Mouse (Mus musculus) heart, embryonic 13.5 days (tissue): ENCODE data around the gene Abcc2. TPM values are rescaled to one million over a fixed set of nuclear protein-coding genes. Genes with fewer than 3 reads are reported as not detected.

Source experiments
- ATAC-seq: fragments of 200-750 bp; cut with Nextera tagmentation; 2 replicates; pipeline ENCODE4 v1.8.0; 2017; ENCODE audit warnings: moderate TSS enrichment; ENCODE audit not compliant: insufficient number of reproducible peaks, low FRiP score, low TSS enrichment; ENCODE audit errors: extremely low read depth
- H3K27ac ChIP-seq: fragments of 300-500 bp; sonication (generic); replicated peaks from 2 replicates; pipeline ENCODE4 v1.5.1; 2015; ENCODE audit warnings: moderate library complexity, mild to moderate bottlenecking, inconsistent platforms
- H3K27me3 ChIP-seq: fragments of 300-500 bp; sonication (generic); replicated peaks from 2 replicates; pipeline ENCODE4 v1.6.1; 2015; ENCODE audit warnings: mild to moderate bottlenecking, inconsistent platforms
- H3K36me3 ChIP-seq: fragments of 300-500 bp; sonication (generic); 2 replicates; pipeline ENCODE4 v1.6.1; 2015; ENCODE audit warnings: mild to moderate bottlenecking, inconsistent platforms
- H3K4me1 ChIP-seq: fragments of 300-500 bp; sonication (generic); 2 replicates; pipeline ENCODE4 v1.6.1; 2015; ENCODE audit warnings: inconsistent platforms
- H3K4me2 ChIP-seq: fragments of 300-500 bp; sonication (generic); 2 replicates; pipeline ENCODE4 v1.6.1; 2015; ENCODE audit warnings: inconsistent platforms, mild to moderate bottlenecking, moderate library complexity
- H3K4me3 ChIP-seq: fragments of 300-500 bp; sonication (generic); 2 replicates; pipeline ENCODE4 v1.5.1; 2015; ENCODE audit warnings: moderate library complexity, mild to moderate bottlenecking, inconsistent platforms
- H3K9ac ChIP-seq: fragments of 300-500 bp; sonication (generic); 2 replicates; pipeline ENCODE4 v1.6.1; 2015; ENCODE audit warnings: inconsistent platforms, mild to moderate bottlenecking, moderate library complexity
- H3K9me3 ChIP-seq: fragments of 300-500 bp; sonication (generic); 2 replicates; pipeline ENCODE4 v1.6.1; 2016; ENCODE audit warnings: inconsistent platforms
- WGBS: fragments of 180-500 bp; shearing (Covaris S2); methylation state at CpG from one replicate; pipeline ENCODE4 v1.1.7; 2015; ENCODE audit warnings: mixed read lengths; 5-methylcytosine and 5-hydroxymethylcytosine counted together
- polyA plus RNA-seq: library from polyadenylated mRNA; unstranded; fragments of >200 nt; fragmentation: Nextera tagmentation; extraction: Ambion mirVana; gene quantifications from 2 replicates; pipeline ENCODE4 v1.2.1, GENCODE M21; 2015

The Abcc2 gene
- polyA plus RNA-seq, result 0.37 TPM in 1 of 2 replicates, not detected in the other

- H3K4me1 ChIP-seq, result no peaks in the 10 kb centered on the region
- WGBS, result 71% methylated on average over 3 of the region's 3 CpGs
These were observed at the start of gene Abcc2 for GRCm38 (mm10) chr19:43781980-43782379. Gene Abcc2, plus strand, starts transcription at chr19:43782192.

GRCm38 (mm10) chr19:43738409-43738808, 43.6 kb upstream of the Abcc2 start:
- ATAC-seq, result no peak
- Histone ChIP-seq H3K27ac (no peak overlapping the region), H3K4me2 (no peak overlapping the region), H3K36me3 (peaks cover 93% of the 10 kb centered on the region), H3K9me3 (no peaks in the 10 kb centered on the region), H3K27me3 (no peaks in the 10 kb centered on the region), H3K4me1 (no peaks in the 10 kb centered on the region), H3K4me3 (no peak overlapping the region), H3K9ac (no peak overlapping the region)
- WGBS, result 96% methylated on average over 10 of the region's 10 CpGs

More at GRCm38 (mm10) chr19:43781980-43782379, at the start of gene Abcc2:
- Histone ChIP-seq H3K4me3 (no peak within 1 kb of the TSS), H3K27me3 (no peaks in the 10 kb centered on the region), H3K27ac (no peak within 1 kb of the TSS), H3K9ac (no peak within 1 kb of the TSS), H3K36me3 (no peaks in the 10 kb centered on the region), H3K4me2 (no peak within 1 kb of the TSS), H3K9me3 (no peaks in the 10 kb centered on the region)
- no peak for ATAC-seq

GRCm38 (mm10) chr19:43743401-43743800, 38.6 kb upstream of the Abcc2 start:
- no peak for ATAC-seq
- Histone ChIP-seq H3K36me3 (peaks cover 95% of the 10 kb centered on the region), H3K27ac (no peak overlapping the region), H3K4me1 (peaks cover 5% of the 10 kb centered on the region; the same call in 1 of the 2 replicates), H3K9ac (no peak overlapping the region), H3K4me2 (no peak overlapping the region), H3K9me3 (no peaks in the 10 kb centered on the region), H3K4me3 (no peak overlapping the region), H3K27me3 (no peaks in the 10 kb centered on the region)
- 88% methylated on average over 7 of the region's 7 CpGs for WGBS

GRCm38 (mm10) chr19:43745740-43746139, 36.3 kb upstream of the Abcc2 start:
- H3K4me3 ChIP-seq, result no peak overlapping the region
- peaks cover 8% of the 10 kb centered on the region; the same call in 1 of the 2 replicates for H3K4me1 ChIP-seq
- no peak overlapping the region for H3K4me2 ChIP-seq
- 67% methylated on average over 3 of the region's 3 CpGs for WGBS
- H3K36me3 ChIP-seq, result peaks cover 97% of the 10 kb centered on the region
- H3K9ac ChIP-seq, result no peak overlapping the region
- ATAC-seq, result no peak
- H3K27me3 ChIP-seq, result no peaks in the 10 kb centered on the region
- H3K9me3 ChIP-seq, result no peaks in the 10 kb centered on the region
- no peak overlapping the region for H3K27ac ChIP-seq

GRCm38 (mm10) chr19:43747877-43748276, 34.1 kb upstream of the Abcc2 start:
- Histone ChIP-seq H3K9me3 (no peaks in the 10 kb centered on the region), H3K4me1 (peaks cover 14% of the 10 kb centered on the region; the same call in 1 of the 2 replicates), H3K4me2 (no peak overlapping the region), H3K4me3 (no peak overlapping the region), H3K27me3 (no peaks in the 10 kb centered on the region), H3K9ac (no peak overlapping the region), H3K27ac (no peak overlapping the region; the same call in 1 of the 2 replicates), H3K36me3 (peaks cover 81% of the 10 kb centered on the region)
- ATAC-seq, result no peak
- 62% methylated on average over 4 of the region's 4 CpGs for WGBS

GRCm38 (mm10) chr19:43750008-43750407, 32.0 kb upstream of the Abcc2 start:
- Histone ChIP-seq H3K36me3 (peaks cover 62% of the 10 kb centered on the region), H3K4me1 (peaks cover 18% of the 10 kb centered on the region), H3K4me2 (no peak overlapping the region), H3K27ac (no peak overlapping the region), H3K27me3 (no peaks in the 10 kb centered on the region), H3K4me3 (no peak overlapping the region), H3K9ac (no peak overlapping the region), H3K9me3 (no peaks in the 10 kb centered on the region)
- 90% methylated on average over 2 of the region's 2 CpGs for WGBS
- ATAC-seq, result no peak

GRCm38 (mm10) chr19:43752489-43753225, 29.3 kb upstream of the Abcc2 start, which contains the start of the genes Cutc and Cox15:
Gene Cutc, plus strand, starts transcription at chr19:43752996.
Gene Cox15, minus strand, starts transcription at chr19:43753000.
- peaks cover 36% of the 10 kb centered on the region for H3K36me3 ChIP-seq
- no peaks in the 10 kb centered on the region for H3K27me3 ChIP-seq
- under 1% methylated on average over 62 of the region's 62 CpGs for WGBS
- H3K27ac ChIP-seq, result peak within 1 kb of the TSS; percentile 98
- H3K4me2 ChIP-seq, result peak within 1 kb of the TSS; percentile 76
- H3K9me3 ChIP-seq, result no peaks in the 10 kb centered on the region
- peak within 1 kb of the TSS; percentile 91 for H3K9ac ChIP-seq
- peaks cover 18% of the 10 kb centered on the region for H3K4me1 ChIP-seq
- peak; percentile 89 for ATAC-seq
- peak within 1 kb of the TSS; percentile 79 for H3K4me3 ChIP-seq

- Histone ChIP-seq H3K4me3 (peak overlapping the region; percentile 79), H3K27me3 (no peaks in the 10 kb centered on the region), H3K9me3 (no peaks in the 10 kb centered on the region), H3K9ac (peak overlapping the region; percentile 91), H3K27ac (peak overlapping the region; percentile 98), H3K36me3 (peaks cover 29% of the 10 kb centered on the region), H3K4me1 (peaks cover 14% of the 10 kb centered on the region), H3K4me2 (peak overlapping the region; percentile 76)
- WGBS, result 1% methylated on average over 23 of the region's 24 CpGs
- ATAC-seq, result peak; percentile 85
These were observed 28.7 kb upstream of the Abcc2 start for GRCm38 (mm10) chr19:43753226-43753835.

- H3K27ac ChIP-seq, result no peak overlapping the region
- no peak overlapping the region for H3K4me3 ChIP-seq
- H3K36me3 ChIP-seq, result peaks cover 20% of the 10 kb centered on the region
- no peak overlapping the region for H3K9ac ChIP-seq
- WGBS, result 74% methylated on average over 2 of the region's 2 CpGs
- H3K9me3 ChIP-seq, result no peaks in the 10 kb centered on the region
- no peak for ATAC-seq
- H3K27me3 ChIP-seq, result no peaks in the 10 kb centered on the region
- H3K4me1 ChIP-seq, result peaks cover 10% of the 10 kb centered on the region
- H3K4me2 ChIP-seq, result no peak overlapping the region
These were observed 27.8 kb upstream of the Abcc2 start for GRCm38 (mm10) chr19:43754237-43754636.

- no peaks in the 10 kb centered on the region for H3K9me3 ChIP-seq
- WGBS, result 50% methylated on average over 2 of the region's 2 CpGs
- H3K9ac ChIP-seq, result no peak overlapping the region
- H3K4me3 ChIP-seq, result no peak overlapping the region
- peaks cover 10% of the 10 kb centered on the region for H3K4me1 ChIP-seq
- ATAC-seq, result no peak
- H3K36me3 ChIP-seq, result peaks cover 15% of the 10 kb centered on the region
- no peak overlapping the region for H3K27ac ChIP-seq
- no peaks in the 10 kb centered on the region for H3K27me3 ChIP-seq
- no peak overlapping the region for H3K4me2 ChIP-seq
These were observed 27.1 kb upstream of the Abcc2 start for GRCm38 (mm10) chr19:43754872-43755271.

- Histone ChIP-seq H3K4me1 (no peaks in the 10 kb centered on the region), H3K9ac (no peak overlapping the region), H3K9me3 (no peaks in the 10 kb centered on the region), H3K4me2 (no peak overlapping the region), H3K27ac (no peak overlapping the region), H3K4me3 (no peak overlapping the region), H3K27me3 (no peaks in the 10 kb centered on the region), H3K36me3 (0 out of 2 replicates have a peak, but pooled peaks cover 5% of the 10 kb centered on the region)
- 16% methylated on average over 6 of the region's 6 CpGs for WGBS
- ATAC-seq, result no peak
These were observed 21.5 kb upstream of the Abcc2 start for GRCm38 (mm10) chr19:43760504-43760903.
